Mouse (Mus musculus): Measurements from ENCODE around the gene Ddx4. TPM values are rescaled to one million over a fixed set of nuclear protein-coding genes. Genes with fewer than 3 reads are reported as not detected.

The Ddx4 gene
- polyA plus RNA-seq (2014; fragmentation: Nextera tagmentation; extraction: Ambion mirVana) = 0.99 and 2.0 TPM in 2 replicates

DNA sequence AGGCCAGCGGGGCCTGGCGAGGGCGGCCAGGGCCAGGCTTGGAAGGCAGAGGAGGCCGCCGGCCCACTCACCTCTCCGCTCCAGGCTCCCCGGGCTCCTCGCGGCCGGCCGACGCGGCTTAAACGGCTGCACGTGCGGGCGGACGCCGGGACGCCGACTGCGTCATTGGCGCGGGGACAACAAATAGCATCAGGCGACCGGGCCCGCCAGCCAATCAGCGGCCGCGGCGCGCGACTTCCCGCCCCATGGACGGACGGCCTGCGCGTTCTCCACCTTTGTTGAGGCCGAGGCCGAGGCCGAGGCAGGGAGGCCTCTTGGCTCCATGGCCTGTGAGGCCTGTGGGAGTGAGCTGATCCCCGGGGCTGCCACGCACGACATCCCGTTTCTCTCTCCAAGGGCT is at the start of gene Ddx4:
TSS of gene Ddx4 (minus strand) at position 271 of the 400 bp plus-strand sequence.
- Histone ChIP-seq H3K27me3 (replicated peaks; ENCODE audit: control insufficient read depth, insufficient read depth, low read length) (no peaks in the 10 kb centered on the region), H3K4me2 (ENCODE audit: low read depth, low read length) (no peak within 1 kb of the TSS), H3K36me3 (ENCODE audit: control insufficient read depth, insufficient read depth, low read length) (no peaks in the 10 kb centered on the region), H3K9ac (ENCODE audit: low read depth, low read length) (no peak within 1 kb of the TSS), H3K9me3 (ENCODE audit: control insufficient read depth, low read length) (peaks cover 15% of the 10 kb centered on the region), H3K4me1 (ENCODE audit: control insufficient read depth, insufficient read depth, low read length) (no peaks in the 10 kb centered on the region), H3K27ac (replicated peaks; ENCODE audit: low read depth, low read length) (no peak within 1 kb of the TSS), H3K4me3 (ENCODE audit: low read depth, low read length) (no peak within 1 kb of the TSS)
- no peak for DNase-seq (ENCODE audit: low spot score)
- 76% methylated on average over 45 of the region's 45 CpGs for WGBS
- no peak for ATAC-seq (ENCODE audit: low read depth)

DNA sequence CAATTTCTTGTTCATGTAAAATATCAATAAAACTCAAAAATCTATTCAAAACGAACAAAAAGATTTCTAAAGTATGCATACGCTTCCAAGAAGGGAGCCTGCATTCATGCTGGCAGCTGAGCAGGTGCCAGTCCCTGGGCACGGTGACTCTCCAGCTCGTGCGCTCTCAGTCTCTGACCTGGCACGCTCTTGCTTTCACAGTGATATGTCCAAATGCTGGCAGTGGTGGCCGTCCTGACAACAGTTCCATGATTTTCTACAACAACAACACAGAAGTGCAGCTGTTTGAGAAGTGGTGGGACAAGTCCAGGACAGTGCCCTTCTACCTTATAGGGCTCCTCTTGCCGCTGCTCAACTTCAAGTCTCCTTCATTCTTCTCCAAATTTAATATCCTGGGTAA is 49.0 kb upstream of the Ddx4 start:
- WGBS = 85% methylated on average over 8 of the region's 8 CpGs
- no peak for ATAC-seq (ENCODE audit: low read depth)
- no peak overlapping the region for H3K4me3 ChIP-seq (ENCODE audit: low read depth, low read length)
- H3K9me3 ChIP-seq (ENCODE audit: control insufficient read depth, low read length) = no peaks in the 10 kb centered on the region
- no peaks in the 10 kb centered on the region; the same call in 1 of the 2 replicates for H3K36me3 ChIP-seq (ENCODE audit: control insufficient read depth, insufficient read depth, low read length)
- no peaks in the 10 kb centered on the region for H3K4me1 ChIP-seq (ENCODE audit: control insufficient read depth, insufficient read depth, low read length)
- H3K27me3 ChIP-seq (replicated peaks; ENCODE audit: control insufficient read depth, insufficient read depth, low read length) = no peaks in the 10 kb centered on the region
- no peak overlapping the region for H3K27ac ChIP-seq (replicated peaks; ENCODE audit: low read depth, low read length)
- no peak overlapping the region for H3K4me2 ChIP-seq (ENCODE audit: low read depth, low read length)
- no peak for DNase-seq (ENCODE audit: low spot score)
- H3K9ac ChIP-seq (ENCODE audit: low read depth, low read length) = no peak overlapping the region

DNA sequence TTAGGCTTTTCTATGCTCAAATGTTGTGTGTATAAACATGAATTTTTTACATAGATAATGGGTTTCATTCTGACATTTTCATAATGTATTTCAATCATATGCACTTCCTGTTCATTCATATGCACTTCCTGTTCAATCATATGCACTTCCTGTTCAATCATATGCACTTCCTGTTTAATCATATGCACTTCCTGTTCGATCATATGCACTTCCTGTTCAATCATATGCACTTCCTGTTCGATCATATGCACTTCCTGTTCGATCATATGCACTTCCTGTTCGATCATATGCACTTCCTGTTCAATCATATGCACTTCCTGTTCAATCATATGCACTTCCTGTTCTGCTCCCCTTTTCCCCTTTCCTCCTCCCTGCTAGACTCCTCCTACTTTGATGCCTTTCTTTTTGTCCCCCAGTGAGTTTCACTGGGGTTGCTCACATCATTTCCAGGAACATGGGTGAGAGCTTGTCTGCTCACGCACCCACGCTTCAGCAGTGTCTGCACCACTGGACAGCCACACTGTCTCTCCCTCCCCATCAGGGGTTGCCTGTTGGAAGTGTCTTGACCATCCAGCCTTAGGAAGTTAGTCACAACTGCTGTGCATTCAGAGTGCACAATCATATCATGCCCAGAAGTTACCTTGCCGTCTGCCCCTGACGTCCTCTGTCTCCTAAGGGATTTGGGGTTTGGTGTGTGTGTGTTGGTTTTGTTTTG is 43.4 kb upstream of the Ddx4 start:
- DNase-seq (ENCODE audit: low spot score) (no peak), ATAC-seq (ENCODE audit: low read depth) (no peak)
- no peak overlapping the region for H3K4me3 ChIP-seq (ENCODE audit: low read depth, low read length)
- H3K4me2 ChIP-seq (ENCODE audit: low read depth, low read length) = no peak overlapping the region
- no peaks in the 10 kb centered on the region for H3K4me1 ChIP-seq (ENCODE audit: control insufficient read depth, insufficient read depth, low read length)
- H3K9me3 ChIP-seq (ENCODE audit: control insufficient read depth, low read length) = peaks cover 6% of the 10 kb centered on the region; the same call in 1 of the 2 replicates
- H3K27me3 ChIP-seq (replicated peaks; ENCODE audit: control insufficient read depth, insufficient read depth, low read length) = no peaks in the 10 kb centered on the region
- no peak overlapping the region for H3K9ac ChIP-seq (ENCODE audit: low read depth, low read length)
- WGBS = 93% methylated on average over 8 of the region's 8 CpGs
- no peaks in the 10 kb centered on the region; the same call in 1 of the 2 replicates for H3K36me3 ChIP-seq (ENCODE audit: control insufficient read depth, insufficient read depth, low read length)
- no peak overlapping the region for H3K27ac ChIP-seq (replicated peaks; ENCODE audit: low read depth, low read length)

DNA sequence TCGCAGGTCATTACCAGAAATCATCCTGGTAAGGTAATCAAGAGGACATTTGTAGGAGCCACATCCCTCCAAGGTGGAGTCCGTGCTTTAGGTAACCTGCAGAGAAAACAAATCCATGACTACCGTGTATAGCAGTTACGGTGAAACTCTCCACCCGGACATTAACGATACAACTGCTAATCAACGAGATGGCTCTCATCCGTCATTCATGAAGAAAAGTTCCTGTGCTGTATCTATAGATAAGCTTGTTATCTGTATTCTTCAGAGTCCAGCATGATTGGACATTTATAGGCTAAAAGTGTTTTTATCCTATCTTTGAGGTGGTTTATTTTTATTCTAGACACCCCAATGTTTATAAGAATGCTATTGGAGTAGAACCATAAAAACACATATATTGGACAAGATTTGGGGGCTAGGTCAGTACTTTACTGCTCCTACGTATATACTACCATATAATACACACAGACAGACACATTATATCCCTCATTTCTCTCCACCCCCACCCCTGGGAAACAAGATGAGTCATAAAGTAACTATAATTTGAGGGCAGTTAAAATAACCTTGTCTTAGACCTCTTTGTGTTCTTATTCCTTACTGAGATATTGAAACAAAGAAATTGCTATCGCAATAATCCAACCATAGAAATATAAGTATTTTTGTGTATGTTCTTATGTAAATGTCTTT is 40.7 kb upstream of the Ddx4 start:
- H3K27me3 ChIP-seq (replicated peaks; ENCODE audit: control insufficient read depth, insufficient read depth, low read length) = no peaks in the 10 kb centered on the region
- WGBS = 90% methylated on average over 10 of the region's 10 CpGs
- no peaks in the 10 kb centered on the region for H3K4me1 ChIP-seq (ENCODE audit: control insufficient read depth, insufficient read depth, low read length)
- no peak for ATAC-seq (ENCODE audit: low read depth)
- no peak overlapping the region for H3K9ac ChIP-seq (ENCODE audit: low read depth, low read length)
- H3K4me3 ChIP-seq (ENCODE audit: low read depth, low read length) = no peak overlapping the region
- no peak overlapping the region for H3K27ac ChIP-seq (replicated peaks; ENCODE audit: low read depth, low read length)
- no peak for DNase-seq (ENCODE audit: low spot score)
- no peaks in the 10 kb centered on the region; the same call in 1 of the 2 replicates for H3K36me3 ChIP-seq (ENCODE audit: control insufficient read depth, insufficient read depth, low read length)
- H3K9me3 ChIP-seq (ENCODE audit: control insufficient read depth, low read length) = peaks cover 6% of the 10 kb centered on the region; the same call in 1 of the 2 replicates
- no peak overlapping the region for H3K4me2 ChIP-seq (ENCODE audit: low read depth, low read length)

DNA sequence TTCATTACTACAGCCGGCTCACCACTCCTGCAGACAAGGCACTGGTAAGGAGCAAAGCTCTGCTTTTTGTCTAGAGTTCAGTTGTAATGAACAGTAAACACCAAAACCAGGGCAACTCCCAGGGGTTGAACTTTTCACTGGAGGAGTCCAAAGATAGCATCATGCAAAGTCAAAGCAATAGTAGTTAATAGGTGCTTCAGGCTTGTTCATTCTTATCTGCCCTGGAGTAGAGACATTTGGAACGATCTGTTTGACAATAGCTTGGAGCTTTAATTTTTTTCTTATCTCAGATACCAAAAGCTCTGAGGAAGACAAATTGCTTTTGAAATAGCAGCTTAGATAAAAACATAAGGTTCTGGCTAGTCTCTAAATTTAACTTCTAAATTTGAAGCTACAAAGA is 33.9 kb upstream of the Ddx4 start:
- DNase-seq (ENCODE audit: low spot score) (no peak), ATAC-seq (ENCODE audit: low read depth) (no peak)
- no peak overlapping the region for H3K9ac ChIP-seq (ENCODE audit: low read depth, low read length)
- no peaks in the 10 kb centered on the region for H3K27me3 ChIP-seq (replicated peaks; ENCODE audit: control insufficient read depth, insufficient read depth, low read length)
- no peaks in the 10 kb centered on the region for H3K9me3 ChIP-seq (ENCODE audit: control insufficient read depth, low read length)
- H3K4me2 ChIP-seq (ENCODE audit: low read depth, low read length) = no peak overlapping the region
- no peak overlapping the region for H3K4me3 ChIP-seq (ENCODE audit: low read depth, low read length)
- H3K36me3 ChIP-seq (ENCODE audit: control insufficient read depth, insufficient read depth, low read length) = no peaks in the 10 kb centered on the region
- no peaks in the 10 kb centered on the region; the same call in 1 of the 2 replicates for H3K4me1 ChIP-seq (ENCODE audit: control insufficient read depth, insufficient read depth, low read length)
- WGBS = 87% methylated on average over 2 of the region's 2 CpGs
- H3K27ac ChIP-seq (replicated peaks; ENCODE audit: low read depth, low read length) = no peak overlapping the region

DNA sequence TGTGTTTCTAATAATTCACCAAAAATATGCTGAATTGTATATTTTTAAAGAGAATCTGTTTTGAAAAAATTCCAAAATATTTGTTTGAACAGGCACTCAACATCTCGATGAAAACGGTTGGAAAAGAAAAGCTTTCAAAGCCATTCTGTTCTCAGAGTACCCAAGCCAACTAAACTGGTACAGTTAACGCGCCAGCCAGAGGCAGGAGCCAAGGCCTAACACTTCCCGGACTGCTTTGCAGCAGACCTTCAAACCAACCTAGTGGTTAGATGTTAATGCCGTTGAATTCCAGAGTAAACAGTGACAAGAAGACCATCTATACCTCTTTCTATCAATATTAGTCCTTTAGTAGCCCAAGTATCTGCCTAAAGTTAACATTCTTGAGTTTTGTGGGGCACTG is 31.7 kb upstream of the Ddx4 start:
- H3K27me3 ChIP-seq (replicated peaks; ENCODE audit: control insufficient read depth, insufficient read depth, low read length) = no peaks in the 10 kb centered on the region
- H3K4me2 ChIP-seq (ENCODE audit: low read depth, low read length) = no peak overlapping the region
- WGBS = 75% methylated on average over 6 of the region's 6 CpGs
- H3K27ac ChIP-seq (replicated peaks; ENCODE audit: low read depth, low read length) = no peak overlapping the region
- DNase-seq (ENCODE audit: low spot score) (no peak), ATAC-seq (ENCODE audit: low read depth) (no peak)
- no peaks in the 10 kb centered on the region; the same call in 1 of the 2 replicates for H3K4me1 ChIP-seq (ENCODE audit: control insufficient read depth, insufficient read depth, low read length)
- H3K36me3 ChIP-seq (ENCODE audit: control insufficient read depth, insufficient read depth, low read length) = no peaks in the 10 kb centered on the region
- no peaks in the 10 kb centered on the region for H3K9me3 ChIP-seq (ENCODE audit: control insufficient read depth, low read length)
- H3K9ac ChIP-seq (ENCODE audit: low read depth, low read length) = no peak overlapping the region
- no peak overlapping the region for H3K4me3 ChIP-seq (ENCODE audit: low read depth, low read length)

DNA sequence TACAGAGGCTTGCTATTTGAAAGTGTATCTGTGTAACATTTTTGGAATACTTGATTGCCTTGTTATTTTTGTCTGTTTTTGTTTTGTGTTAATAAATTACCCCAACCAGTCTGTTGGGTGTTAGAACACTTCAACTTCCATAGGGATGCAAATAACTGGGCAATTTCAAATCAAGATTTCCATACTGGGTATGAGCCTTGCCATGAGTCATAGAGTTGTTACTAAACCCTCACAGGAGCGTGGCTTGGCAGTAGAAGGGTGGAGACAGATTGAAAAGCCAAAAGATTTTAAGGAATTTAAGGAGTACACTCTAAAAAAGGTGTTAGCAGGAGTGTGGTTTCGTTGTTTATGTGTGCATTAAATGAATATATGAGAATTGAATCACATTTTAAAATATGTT is 31.0 kb upstream of the Ddx4 start:
- Histone ChIP-seq H3K4me3 (ENCODE audit: low read depth, low read length) (no peak overlapping the region), H3K4me1 (ENCODE audit: control insufficient read depth, insufficient read depth, low read length) (no peaks in the 10 kb centered on the region; the same call in 1 of the 2 replicates), H3K4me2 (ENCODE audit: low read depth, low read length) (no peak overlapping the region), H3K36me3 (ENCODE audit: control insufficient read depth, insufficient read depth, low read length) (no peaks in the 10 kb centered on the region), H3K27ac (replicated peaks; ENCODE audit: low read depth, low read length) (no peak overlapping the region), H3K9ac (ENCODE audit: low read depth, low read length) (no peak overlapping the region), H3K27me3 (replicated peaks; ENCODE audit: control insufficient read depth, insufficient read depth, low read length) (no peaks in the 10 kb centered on the region), H3K9me3 (ENCODE audit: control insufficient read depth, low read length) (no peaks in the 10 kb centered on the region)
- 73% methylated on average over 2 of the region's 2 CpGs for WGBS
- ATAC-seq (ENCODE audit: low read depth) = no peak
- DNase-seq (ENCODE audit: low spot score) = no peak

DNA sequence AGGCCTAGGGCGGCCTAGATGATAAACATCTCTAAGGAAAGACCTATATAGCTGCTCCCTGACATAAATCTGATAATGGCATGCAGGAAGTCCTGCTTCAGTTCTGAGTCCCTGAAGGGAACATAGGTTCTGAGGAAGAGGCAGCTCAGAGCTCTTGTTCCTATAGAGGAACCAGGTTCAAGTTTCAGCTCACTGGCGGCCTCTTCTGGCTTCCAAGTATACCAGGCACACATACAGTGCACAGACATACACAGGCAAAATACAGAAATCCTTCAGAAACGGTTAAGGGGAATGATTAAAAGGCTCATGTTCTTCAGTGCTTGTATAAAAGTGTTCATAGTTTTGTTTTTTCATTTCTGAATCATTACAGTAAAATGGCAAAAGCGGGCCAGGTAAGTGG is 25.9 kb upstream of the Ddx4 start:
- 95% methylated on average over 4 of the region's 4 CpGs for WGBS
- DNase-seq (ENCODE audit: low spot score) = no peak

More for the DNA sequence above, 25.9 kb upstream of the Ddx4 start:
- no peaks in the 10 kb centered on the region for H3K4me1 ChIP-seq (ENCODE audit: control insufficient read depth, insufficient read depth, low read length)
- no peak overlapping the region for H3K4me3 ChIP-seq (ENCODE audit: low read depth, low read length)
- H3K27ac ChIP-seq (replicated peaks; ENCODE audit: low read depth, low read length) = no peak overlapping the region
- ATAC-seq (ENCODE audit: low read depth) = no peak
- no peaks in the 10 kb centered on the region for H3K27me3 ChIP-seq (replicated peaks; ENCODE audit: control insufficient read depth, insufficient read depth, low read length)
- H3K4me2 ChIP-seq (ENCODE audit: low read depth, low read length) = no peak overlapping the region
- no peak overlapping the region for H3K9ac ChIP-seq (ENCODE audit: low read depth, low read length)
- H3K36me3 ChIP-seq (ENCODE audit: control insufficient read depth, insufficient read depth, low read length) = no peaks in the 10 kb centered on the region
- no peaks in the 10 kb centered on the region for H3K9me3 ChIP-seq (ENCODE audit: control insufficient read depth, low read length)

Data from embryonic facial prominence, embryonic 14.5 days (tissue).